Mouse (Mus musculus) forebrain, embryonic 10.5 days (tissue): ENCODE data around the gene Rassf8. TPM values are rescaled to one million over a fixed set of nuclear protein-coding genes. Genes with fewer than 3 reads are reported as not detected.

ENCODE experiments used
- DNase-seq: peaks from one replicate; pipeline ENCODE4 v3.0.0-alpha.2; 2017; ENCODE audit warnings: low spot score; ENCODE audit errors: extremely low spot score
- H3K27ac ChIP-seq: fragments of 300-500 bp; sonication (generic); 2 replicates; pipeline ENCODE4 v1.5.1; 2016; ENCODE audit warnings: mild to moderate bottlenecking
- H3K27me3 ChIP-seq: fragments of 300-500 bp; sonication (generic); 2 replicates; pipeline ENCODE4 v1.6.1; 2016; ENCODE audit warnings: mild to moderate bottlenecking; ENCODE audit not compliant: poor library complexity, severe bottlenecking
- H3K36me3 ChIP-seq: fragments of 300-500 bp; sonication (generic); replicated peaks from 2 replicates; pipeline ENCODE4 v1.6.1; 2016; ENCODE audit warnings: mild to moderate bottlenecking, moderate library complexity
- H3K4me1 ChIP-seq: fragments of 300-500 bp; sonication (generic); 2 replicates; pipeline ENCODE4 v1.6.1; 2016
- H3K4me3 ChIP-seq: fragments of 300-500 bp; sonication (generic); 2 replicates; pipeline ENCODE4 v1.5.1; 2016; ENCODE audit warnings: mild to moderate bottlenecking, moderate library complexity
- H3K9me3 ChIP-seq: fragments of 300-500 bp; sonication (generic); 2 replicates; pipeline ENCODE4 v1.6.1; 2016; ENCODE audit warnings: mild to moderate bottlenecking, moderate library complexity
- WGBS: fragments of 180-500 bp; shearing (Covaris S2); methylation state at CpG from one replicate; pipeline ENCODE4 v1.1.7; 2016; 5-methylcytosine and 5-hydroxymethylcytosine counted together
- polyA plus RNA-seq: library from polyadenylated mRNA; unstranded; fragments of >200 nt; fragmentation: Nextera tagmentation; extraction: Ambion mirVana; gene quantifications from 2 replicates; pipeline ENCODE4 v1.2.1, GENCODE M21; 2016

Gene Rassf8
- polyA plus RNA-seq, 1 experiment from 2014 or later: 2.3 TPM

DNA sequence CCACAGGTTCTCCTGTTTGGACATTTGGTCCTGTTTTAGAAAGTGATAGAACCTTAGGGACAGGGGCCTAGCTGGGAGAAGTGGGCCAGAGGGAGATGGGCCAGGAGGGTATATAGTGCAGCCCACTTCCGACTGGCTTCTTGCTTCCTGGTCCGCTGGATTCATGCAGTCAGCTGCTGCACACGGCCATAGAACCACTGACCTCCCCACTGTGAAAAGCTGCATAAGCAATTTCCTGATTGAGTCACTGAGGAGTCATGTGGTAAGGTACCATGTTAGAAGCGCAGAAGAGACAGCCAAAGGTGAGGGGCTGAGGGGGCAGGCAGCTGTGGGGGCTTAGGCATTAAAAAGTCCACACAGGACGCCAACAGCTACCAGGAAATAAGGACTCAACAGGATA lies 75.7 kb downstream of the Rassf8 start:
- Histone ChIP-seq H3K4me3 (no peak overlapping the region), H3K9me3 (peaks cover 5% of the 10 kb centered on the region; the same call in 1 of the 2 replicates), H3K36me3 (peaks cover 3% of the 10 kb centered on the region; the same call in 1 of the 2 replicates), H3K27me3 (no peaks in the 10 kb centered on the region), H3K27ac (no peak overlapping the region), H3K4me1 (peaks cover 14% of the 10 kb centered on the region)
- no peak for DNase-seq
- 87% methylated on average over 5 of the region's 5 CpGs for WGBS

DNA sequence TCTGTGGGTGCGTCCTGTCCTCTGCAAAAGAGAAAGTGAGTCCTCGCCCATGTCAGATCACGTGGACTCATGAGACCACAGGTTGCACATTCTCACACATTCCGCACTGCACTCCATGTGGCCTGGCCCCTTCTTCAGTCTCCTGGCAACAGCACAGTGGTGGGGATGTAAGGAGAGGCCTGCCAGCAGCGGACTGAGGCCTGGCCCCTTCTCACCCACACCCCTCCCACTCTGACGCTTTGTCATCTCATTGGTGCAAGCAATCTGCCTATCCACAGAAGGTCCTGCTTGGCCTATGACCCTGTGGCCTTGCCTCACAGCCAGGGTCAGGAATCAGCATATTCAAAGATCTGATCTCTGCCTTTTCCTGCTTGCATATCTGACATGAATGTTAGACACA lies 76.6 kb downstream of the Rassf8 start:
- peaks cover 5% of the 10 kb centered on the region; the same call in 1 of the 2 replicates for H3K9me3 ChIP-seq
- WGBS: 64% methylated on average over 6 of the region's 6 CpGs
- H3K27ac ChIP-seq: no peak overlapping the region
- H3K4me1 ChIP-seq: peaks cover 14% of the 10 kb centered on the region
- H3K36me3 ChIP-seq: peaks cover 3% of the 10 kb centered on the region; the same call in 1 of the 2 replicates
- H3K4me3 ChIP-seq: no peak overlapping the region
- H3K27me3 ChIP-seq: no peaks in the 10 kb centered on the region
- peak; percentile 36 for DNase-seq

DNA sequence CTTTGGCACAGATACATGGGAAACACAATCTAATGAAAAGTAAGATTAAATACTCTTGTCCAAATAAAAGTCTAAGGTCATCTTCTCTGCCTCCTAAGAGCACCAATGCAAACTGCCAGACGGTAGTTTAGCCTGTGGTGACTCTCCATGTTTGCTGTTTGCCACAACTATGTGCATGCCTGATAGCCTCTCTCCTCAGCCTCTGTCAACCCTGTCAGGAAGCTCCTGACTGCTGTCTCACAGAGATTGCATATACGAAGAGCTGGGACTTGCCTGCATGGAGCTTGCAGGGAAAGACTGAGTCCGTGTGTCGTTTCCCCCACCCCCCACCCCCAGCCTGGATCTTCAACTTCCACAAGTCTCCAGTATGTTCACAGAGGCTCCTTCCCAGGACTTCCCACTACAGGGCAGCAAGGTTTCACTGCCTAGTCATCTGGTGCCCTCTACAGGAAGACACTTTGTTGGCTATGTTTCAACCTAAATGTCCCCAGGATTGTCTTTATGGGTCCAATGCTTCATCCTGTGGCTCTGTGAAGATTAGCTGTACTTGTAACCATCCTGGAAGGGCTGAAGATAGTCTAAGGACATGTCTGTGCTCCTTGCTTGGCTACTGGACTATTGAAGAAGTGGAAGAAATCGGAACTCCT lies 77.2 kb downstream of the Rassf8 start:
- H3K27ac ChIP-seq: 0 out of 2 replicates have a peak overlapping the region, but pooled peaks have one; percentile 35
- H3K4me1 ChIP-seq: peaks cover 14% of the 10 kb centered on the region
- DNase-seq: no peak

DNA sequence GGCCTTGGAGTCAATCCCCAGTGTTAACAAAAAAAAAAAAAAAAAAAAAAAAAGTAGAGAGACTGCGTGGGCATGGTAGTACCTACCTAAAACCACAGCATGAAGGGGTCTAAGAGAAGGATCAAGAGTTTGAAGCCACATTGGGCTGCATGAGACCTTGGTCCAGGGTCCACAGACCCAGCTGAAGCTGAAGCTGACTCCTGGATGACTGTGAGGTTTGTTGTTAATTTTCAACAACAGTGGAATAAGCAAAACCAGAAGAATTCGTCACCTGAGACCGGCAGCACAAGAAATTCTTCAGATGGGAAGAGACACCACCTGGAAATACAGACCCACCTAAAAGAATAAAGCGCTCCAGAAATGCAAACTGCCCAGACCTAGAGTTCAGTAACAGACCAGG lies 79.8 kb downstream of the Rassf8 start:
- no peak overlapping the region for H3K27ac ChIP-seq
- peaks cover 3% of the 10 kb centered on the region; the same call in 1 of the 2 replicates for H3K27me3 ChIP-seq
- H3K4me1 ChIP-seq: peaks cover 24% of the 10 kb centered on the region
- 89% methylated on average over 4 of the region's 4 CpGs for WGBS
- H3K36me3 ChIP-seq: peaks cover 3% of the 10 kb centered on the region; the same call in 1 of the 2 replicates
- no peak overlapping the region for H3K4me3 ChIP-seq
- peaks cover 5% of the 10 kb centered on the region; the same call in 1 of the 2 replicates for H3K9me3 ChIP-seq
- no peak for DNase-seq

More for the DNA sequence above, 77.2 kb downstream of the Rassf8 start:
- H3K9me3 ChIP-seq: peaks cover 5% of the 10 kb centered on the region; the same call in 1 of the 2 replicates
- H3K4me3 ChIP-seq: no peak overlapping the region
- peaks cover 3% of the 10 kb centered on the region; the same call in 1 of the 2 replicates for H3K36me3 ChIP-seq
- WGBS: 69% methylated on average over 5 of the region's 5 CpGs
- H3K27me3 ChIP-seq: no peaks in the 10 kb centered on the region

DNA sequence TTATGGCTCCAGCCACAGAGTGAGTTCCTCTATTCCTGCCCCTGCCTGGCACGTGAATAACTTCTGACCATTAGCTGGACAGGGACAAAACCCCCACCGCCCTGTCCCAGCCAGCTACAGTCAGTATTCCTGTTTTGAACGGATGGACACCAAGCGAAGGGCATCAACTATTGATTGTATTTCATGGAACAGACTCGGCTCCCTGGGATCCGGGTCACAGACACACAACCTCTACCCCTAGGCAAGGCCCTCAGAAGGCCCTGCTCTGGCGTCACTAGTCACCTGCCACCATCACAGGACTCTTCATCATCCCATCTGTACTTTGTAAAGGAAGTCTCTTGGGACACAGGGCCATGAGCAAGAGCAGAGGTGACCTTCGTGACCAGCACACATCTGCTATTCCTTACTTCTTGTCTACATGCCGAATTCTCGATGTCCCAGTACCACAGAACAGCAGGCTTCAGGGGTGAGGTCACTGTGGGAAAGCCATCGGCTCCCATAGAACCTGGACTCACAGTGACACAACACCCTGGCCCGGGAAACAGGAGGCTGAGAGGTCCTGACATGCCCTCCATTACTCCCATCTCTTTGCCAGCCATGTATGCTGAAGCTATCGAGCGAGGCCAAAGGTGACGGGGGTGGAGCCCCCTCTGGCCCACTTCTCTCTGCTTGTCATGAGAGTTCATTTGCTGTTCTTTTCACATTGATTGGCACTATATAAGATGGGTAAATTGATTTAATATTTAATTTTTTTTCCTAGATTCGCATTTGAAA lies 82.7 kb downstream of the Rassf8 start:
- 80% methylated on average over 16 of the region's 16 CpGs for WGBS
- peaks cover 3% of the 10 kb centered on the region; the same call in 1 of the 2 replicates for H3K36me3 ChIP-seq

DNA sequence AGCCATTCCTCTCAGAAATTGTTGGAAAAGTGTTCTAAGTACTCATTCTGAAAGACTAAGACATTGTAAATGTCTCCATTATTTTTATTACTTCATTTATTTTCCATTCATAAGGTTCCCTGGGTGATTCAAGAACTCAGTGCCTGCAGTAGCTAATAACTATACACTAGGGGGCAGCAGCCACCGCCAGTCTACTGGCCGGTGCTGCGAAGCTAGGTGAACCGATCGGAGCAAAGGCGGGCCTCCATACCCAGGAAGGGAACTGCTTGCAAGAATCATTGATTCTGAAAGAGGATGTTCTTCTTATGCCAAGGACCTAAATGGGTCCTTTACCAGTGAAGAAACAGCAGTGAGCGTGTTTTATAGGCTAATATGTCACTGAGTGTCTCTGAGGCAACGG lies 83.6 kb downstream of the Rassf8 start:
- H3K36me3 ChIP-seq: peaks cover 2% of the 10 kb centered on the region; the same call in 1 of the 2 replicates
- H3K4me1 ChIP-seq: 0 out of 2 replicates have a peak, but pooled peaks cover 14% of the 10 kb centered on the region
- no peak overlapping the region for H3K4me3 ChIP-seq
- peaks cover 3% of the 10 kb centered on the region; the same call in 1 of the 2 replicates for H3K27me3 ChIP-seq
- WGBS: 20% methylated on average over 8 of the region's 8 CpGs
- peak; percentile 56 for DNase-seq
- no peak overlapping the region for H3K27ac ChIP-seq
- H3K9me3 ChIP-seq: peaks cover 5% of the 10 kb centered on the region; the same call in 1 of the 2 replicates

More for the DNA sequence above, 82.7 kb downstream of the Rassf8 start:
- H3K4me3 ChIP-seq: no peak overlapping the region
- 0 out of 2 replicates have a peak, but pooled peaks cover 14% of the 10 kb centered on the region for H3K4me1 ChIP-seq
- DNase-seq: no peak
- H3K9me3 ChIP-seq: peaks cover 5% of the 10 kb centered on the region; the same call in 1 of the 2 replicates
- no peak overlapping the region for H3K27ac ChIP-seq
- peaks cover 3% of the 10 kb centered on the region; the same call in 1 of the 2 replicates for H3K27me3 ChIP-seq

DNA sequence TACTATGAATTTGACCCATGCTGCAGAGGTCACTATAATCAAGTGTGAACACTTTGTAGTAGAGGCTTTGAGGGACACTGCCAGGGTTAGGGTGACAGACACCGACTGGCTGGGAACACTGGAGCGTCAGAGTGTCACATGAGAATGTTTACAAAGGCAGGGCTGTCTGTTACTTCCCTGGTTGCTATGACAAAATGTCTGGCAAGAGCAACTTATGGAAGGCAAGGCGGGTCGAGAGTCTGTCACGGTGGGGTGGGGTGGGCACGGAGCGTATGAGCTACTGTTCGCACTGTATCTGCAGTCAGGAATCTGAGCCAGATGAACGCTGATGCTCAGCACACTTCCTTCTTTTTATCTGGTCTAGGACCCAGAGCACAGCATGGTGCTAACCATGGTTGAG lies 84.1 kb downstream of the Rassf8 start:
- Histone ChIP-seq H3K4me1 (0 out of 2 replicates have a peak, but pooled peaks cover 14% of the 10 kb centered on the region), H3K36me3 (no peaks in the 10 kb centered on the region), H3K27ac (no peak overlapping the region), H3K9me3 (no peaks in the 10 kb centered on the region), H3K4me3 (no peak overlapping the region), H3K27me3 (peaks cover 3% of the 10 kb centered on the region; the same call in 1 of the 2 replicates)
- 75% methylated on average over 9 of the region's 9 CpGs for WGBS
- DNase-seq: no peak

DNA sequence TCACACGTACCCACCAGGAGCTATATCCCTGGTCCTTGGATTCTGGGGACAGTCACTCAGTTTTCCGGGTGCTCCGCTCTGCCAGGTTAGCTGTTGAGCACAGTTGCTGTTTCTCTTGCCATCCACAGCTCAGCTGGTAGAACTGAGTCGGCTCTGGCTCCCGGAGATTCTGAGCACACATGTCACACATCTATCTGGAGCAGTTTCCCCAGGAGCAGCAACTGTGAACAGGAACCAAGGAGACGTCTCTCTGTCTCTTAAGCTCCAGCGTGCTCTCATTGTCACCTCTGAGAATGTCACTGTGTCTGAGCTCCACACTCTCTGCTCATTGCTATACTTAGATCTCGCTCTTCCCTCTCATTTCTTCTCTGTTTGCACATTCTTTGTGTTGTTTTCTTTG lies 86.4 kb downstream of the Rassf8 start:
- Histone ChIP-seq H3K4me3 (no peak overlapping the region), H3K36me3 (no peaks in the 10 kb centered on the region), H3K4me1 (0 out of 2 replicates have a peak, but pooled peaks cover 14% of the 10 kb centered on the region), H3K27me3 (peaks cover 3% of the 10 kb centered on the region; the same call in 1 of the 2 replicates), H3K27ac (no peak overlapping the region), H3K9me3 (no peaks in the 10 kb centered on the region)
- 79% methylated on average over 8 of the region's 8 CpGs for WGBS
- no peak for DNase-seq

DNA sequence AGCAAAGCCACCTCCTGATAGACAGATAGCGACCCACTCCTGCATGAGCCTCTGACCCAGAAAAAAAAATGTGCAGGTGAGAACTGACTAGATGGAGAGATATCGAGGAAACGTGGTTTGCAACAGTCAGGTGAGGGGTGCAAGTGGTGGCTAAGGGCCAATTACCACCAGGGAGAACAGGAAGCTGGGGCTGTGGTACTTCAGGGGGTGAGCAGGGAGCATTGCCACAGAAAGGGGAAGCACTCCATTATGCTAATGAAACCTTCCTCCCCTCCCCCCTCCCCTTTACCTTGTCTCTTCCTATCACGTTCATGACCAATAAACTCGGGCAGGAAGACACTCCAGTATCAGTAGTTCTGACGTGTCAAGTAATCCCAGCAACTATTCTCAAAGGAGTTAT lies 88.8 kb downstream of the Rassf8 start:
- H3K27ac ChIP-seq: no peak overlapping the region

DNA sequence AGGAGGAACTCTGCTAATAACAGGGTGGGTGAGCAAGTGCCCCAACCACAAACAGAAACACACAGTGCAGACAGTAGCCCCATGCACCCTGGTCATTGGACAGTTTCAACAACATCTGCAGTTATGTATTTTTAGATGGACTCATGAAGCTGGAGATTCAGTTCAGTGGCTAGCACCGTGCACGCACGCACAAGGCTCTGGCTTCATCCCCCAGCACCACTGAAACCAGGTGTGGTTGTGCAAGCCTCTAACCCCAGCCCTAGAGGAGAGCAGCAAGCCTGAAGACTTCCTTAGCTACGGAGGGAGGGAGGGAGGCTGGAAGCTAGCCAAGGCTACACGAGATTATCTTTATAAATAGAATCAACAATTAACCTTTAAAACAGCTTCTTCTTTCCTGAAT lies 99.1 kb downstream of the Rassf8 start:
- Histone ChIP-seq H3K9me3 (no peaks in the 10 kb centered on the region), H3K27me3 (no peaks in the 10 kb centered on the region), H3K27ac (no peak overlapping the region), H3K4me1 (no peaks in the 10 kb centered on the region), H3K4me3 (no peak overlapping the region), H3K36me3 (no peaks in the 10 kb centered on the region)
- no peak for DNase-seq
- 84% methylated on average over 5 of the region's 5 CpGs for WGBS

More for the DNA sequence above, 88.8 kb downstream of the Rassf8 start:
- peaks cover 3% of the 10 kb centered on the region; the same call in 1 of the 2 replicates for H3K27me3 ChIP-seq
- no peak for DNase-seq
- no peaks in the 10 kb centered on the region for H3K9me3 ChIP-seq
- 0 out of 2 replicates have a peak, but pooled peaks cover 8% of the 10 kb centered on the region for H3K4me1 ChIP-seq
- H3K4me3 ChIP-seq: no peak overlapping the region
- 76% methylated on average over 6 of the region's 6 CpGs for WGBS
- H3K36me3 ChIP-seq: no peaks in the 10 kb centered on the region

DNA sequence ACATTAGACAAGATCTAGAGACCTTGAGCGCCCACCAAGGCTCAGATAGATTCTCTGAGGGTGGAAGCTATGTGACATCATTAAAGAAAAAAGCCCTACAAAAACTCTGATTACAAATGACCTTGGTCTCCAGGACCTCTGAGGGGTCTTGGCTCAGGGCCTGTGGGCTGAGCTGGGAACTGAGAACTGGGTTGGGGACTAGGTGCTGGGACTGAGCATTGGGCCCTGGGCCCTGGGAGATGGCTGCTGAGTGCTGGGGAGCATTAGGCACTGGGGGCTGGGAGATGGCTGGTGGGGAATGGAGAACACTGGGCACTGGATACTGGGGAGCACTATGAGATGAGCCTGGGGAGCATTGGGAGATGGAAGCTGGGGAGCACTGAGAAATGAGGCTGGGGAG lies 99.5 kb downstream of the Rassf8 start:
- H3K36me3 ChIP-seq: no peaks in the 10 kb centered on the region
- H3K4me1 ChIP-seq: peaks cover 4% of the 10 kb centered on the region; the same call in 1 of the 2 replicates
- DNase-seq: no peak
- H3K27ac ChIP-seq: no peak overlapping the region
- H3K4me3 ChIP-seq: no peak overlapping the region
- H3K9me3 ChIP-seq: no peaks in the 10 kb centered on the region
- no peaks in the 10 kb centered on the region for H3K27me3 ChIP-seq
- 85% methylated on average over 1 of the region's 1 CpGs for WGBS

DNA sequence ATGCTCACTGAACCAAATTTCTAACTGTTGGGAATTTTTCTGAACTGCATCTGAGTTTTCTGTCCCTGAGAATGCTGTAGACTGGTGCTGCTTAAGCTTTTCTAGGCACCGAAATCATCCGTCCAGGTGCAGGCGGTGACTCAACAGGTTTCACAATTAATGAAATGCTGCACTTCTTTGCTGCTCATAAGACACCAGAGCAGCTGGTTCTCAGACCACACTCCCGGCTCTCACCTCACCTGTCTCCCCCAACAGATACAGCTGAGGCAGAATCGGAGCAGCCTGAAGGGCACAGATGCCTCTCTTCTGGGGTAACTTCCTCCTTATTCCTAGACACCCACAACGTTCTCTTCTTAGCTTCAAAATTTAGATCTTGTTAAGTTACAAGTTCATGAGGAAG lies 100.4 kb downstream of the Rassf8 start:
- no peaks in the 10 kb centered on the region for H3K27me3 ChIP-seq
- H3K4me3 ChIP-seq: no peak overlapping the region
- H3K36me3 ChIP-seq: no peaks in the 10 kb centered on the region
- 91% methylated on average over 6 of the region's 6 CpGs for WGBS
- no peaks in the 10 kb centered on the region for H3K9me3 ChIP-seq
- H3K27ac ChIP-seq: no peak overlapping the region
- DNase-seq: no peak
- peaks cover 4% of the 10 kb centered on the region; the same call in 1 of the 2 replicates for H3K4me1 ChIP-seq
